Mouse (Mus musculus) E14TG2a.4 (cell line): Measurements from ENCODE around the gene Plxnd1.

Experiments used
- CTCF ChIP-seq: conservative IDR thresholded peaks from 2 replicates; pipeline ENCODE4 v1.5.1; 2014; ENCODE audit warnings: low read length
- NANOG ChIP-seq: IDR thresholded peaks from 2 replicates; pipeline ENCODE4 v1.6.1; 2014; ENCODE audit warnings: borderline replicate concordance, low read length, mixed read lengths
- POU5F1 ChIP-seq: IDR thresholded peaks from 2 replicates; pipeline ENCODE4 v1.6.1; 2014; ENCODE audit warnings: low read length, borderline replicate concordance

- TF ChIP-seq POU5F1 = no peak
- no peak for TF ChIP-seq CTCF
- TF ChIP-seq NANOG = no peak
These were observed 23.3 kb downstream of the Plxnd1 start for GRCm38 (mm10) chr6:115971273-115972060.
